Mouse (Mus musculus) lung, postnatal 0 days (tissue): ENCODE measurements around the gene Pcsk6.

Experiments used
- CTCF ChIP-seq: IDR thresholded peaks from 2 replicates; pipeline ENCODE4 v1.5.1; 2016; ENCODE audit warnings: antibody characterized with exemption, mild to moderate bottlenecking
- EP300 ChIP-seq: IDR thresholded peaks from 2 replicates; pipeline ENCODE4 v1.6.1; 2016; ENCODE audit warnings: antibody characterized with exemption, mild to moderate bottlenecking, control low read depth

GRCm38 (mm10) chr7:65962611-65963010 is 101.1 kb downstream of the Pcsk6 start:
- TF ChIP-seq CTCF (no peak), EP300 (no peak)
